Mouse (Mus musculus): Measurements from ENCODE around the gene Gpr25. TPM values are rescaled to one million over a fixed set of nuclear protein-coding genes. Genes with fewer than 3 reads are reported as not detected.

Gene Gpr25
- total and polyA plus RNA-seq, 2 experiments from 2014 or later = not detected

- no peaks in the 10 kb centered on the region for H3K4me1 ChIP-seq (ENCODE audit: control insufficient read depth, insufficient read depth)
- H3K36me3 ChIP-seq (replicated peaks; ENCODE audit: control insufficient read depth, insufficient read depth, low read length) = no peaks in the 10 kb centered on the region
- no peaks in the 10 kb centered on the region for H3K9me3 ChIP-seq (replicated peaks; ENCODE audit: control insufficient read depth, low read length)
- DNase-seq (ENCODE audit: low spot score) = no peak
- ATAC-seq (ENCODE audit: insufficient read depth, low read depth) = no peak
- TF ChIP-seq CTCF (IDR thresholded peaks at IDR 0.05; ENCODE audit: low read depth) (no peak), EP300 (IDR thresholded peaks at IDR 0.05; ENCODE audit: low read depth) (no peak)
- H3K27me3 ChIP-seq (ENCODE audit: control insufficient read depth, insufficient read depth, low read length) = 0 out of 2 replicates have a peak, but pooled peaks cover 10% of the 10 kb centered on the region
- no peak overlapping the region for H3K4me3 ChIP-seq (ENCODE audit: low read depth, low read length)
- no peak overlapping the region for H3K9ac ChIP-seq (replicated peaks; ENCODE audit: low read depth, low read length)
- H3K27ac ChIP-seq (ENCODE audit: low read depth) = no peak overlapping the region
- H3K4me2 ChIP-seq (ENCODE audit: low read depth, low read length) = no peak overlapping the region
- WGBS = 82% methylated on average over 10 of the region's 10 CpGs
Measured at GRCm38 (mm10) chr1:136222386-136222785, 38.3 kb downstream of the Gpr25 start.

- Histone ChIP-seq H3K4me2 (ENCODE audit: low read depth, low read length) (no peak overlapping the region), H3K27ac (ENCODE audit: low read depth) (no peak overlapping the region), H3K27me3 (ENCODE audit: control insufficient read depth, insufficient read depth, low read length) (0 out of 2 replicates have a peak, but pooled peaks cover 4% of the 10 kb centered on the region), H3K9ac (replicated peaks; ENCODE audit: low read depth, low read length) (no peak overlapping the region), H3K36me3 (replicated peaks; ENCODE audit: control insufficient read depth, insufficient read depth, low read length) (no peaks in the 10 kb centered on the region), H3K9me3 (replicated peaks; ENCODE audit: control insufficient read depth, low read length) (no peaks in the 10 kb centered on the region), H3K4me1 (ENCODE audit: control insufficient read depth, insufficient read depth) (no peaks in the 10 kb centered on the region), H3K4me3 (ENCODE audit: low read depth, low read length) (no peak overlapping the region)
- 53% methylated on average over 10 of the region's 10 CpGs for WGBS
- ATAC-seq (ENCODE audit: insufficient read depth, low read depth) (no peak), DNase-seq (ENCODE audit: low spot score) (no peak)
- no peak for TF ChIP-seq EP300 (IDR thresholded peaks at IDR 0.05; ENCODE audit: low read depth)
- no peak for TF ChIP-seq CTCF (IDR thresholded peaks at IDR 0.05; ENCODE audit: low read depth)
Measured at GRCm38 (mm10) chr1:136220037-136220871, 40.4 kb downstream of the Gpr25 start.

- no peak for ATAC-seq (ENCODE audit: insufficient read depth, low read depth)
- WGBS = 78% methylated on average over 15 of the region's 15 CpGs
- no peaks in the 10 kb centered on the region for H3K9me3 ChIP-seq (replicated peaks; ENCODE audit: control insufficient read depth, low read length)
- no peak overlapping the region for H3K27ac ChIP-seq (ENCODE audit: low read depth)
- DNase-seq (ENCODE audit: low spot score) = no peak
- no peaks in the 10 kb centered on the region for H3K4me1 ChIP-seq (ENCODE audit: control insufficient read depth, insufficient read depth)
- TF ChIP-seq CTCF (IDR thresholded peaks at IDR 0.05; ENCODE audit: low read depth) (no peak), EP300 (IDR thresholded peaks at IDR 0.05; ENCODE audit: low read depth) (no peak)
- no peak overlapping the region for H3K4me3 ChIP-seq (ENCODE audit: low read depth, low read length)
- H3K9ac ChIP-seq (replicated peaks; ENCODE audit: low read depth, low read length) = no peak overlapping the region
- H3K27me3 ChIP-seq (ENCODE audit: control insufficient read depth, insufficient read depth, low read length) = no peaks in the 10 kb centered on the region
- no peaks in the 10 kb centered on the region for H3K36me3 ChIP-seq (replicated peaks; ENCODE audit: control insufficient read depth, insufficient read depth, low read length)
- H3K4me2 ChIP-seq (ENCODE audit: low read depth, low read length) = no peak overlapping the region
Measured at GRCm38 (mm10) chr1:136214304-136214703, 46.4 kb downstream of the Gpr25 start.

- 34% methylated on average over 3 of the region's 3 CpGs for WGBS
- no peaks in the 10 kb centered on the region for H3K9me3 ChIP-seq (replicated peaks; ENCODE audit: control insufficient read depth, low read length)
- DNase-seq (ENCODE audit: low spot score) (peak; percentile 45), ATAC-seq (ENCODE audit: insufficient read depth, low read depth) (peak; percentile 72)
- no peak within 1 kb of the TSS for H3K4me3 ChIP-seq (ENCODE audit: low read depth, low read length)
- H3K27me3 ChIP-seq (ENCODE audit: control insufficient read depth, insufficient read depth, low read length) = no peaks in the 10 kb centered on the region
- no peaks in the 10 kb centered on the region for H3K36me3 ChIP-seq (replicated peaks; ENCODE audit: control insufficient read depth, insufficient read depth, low read length)
- TF ChIP-seq CTCF (IDR thresholded peaks at IDR 0.05; ENCODE audit: low read depth) (peak; percentile 64), EP300 (IDR thresholded peaks at IDR 0.05; ENCODE audit: low read depth) (no peak)
- no peak within 1 kb of the TSS for H3K27ac ChIP-seq (ENCODE audit: low read depth)
- H3K9ac ChIP-seq (replicated peaks; ENCODE audit: low read depth, low read length) = no peak within 1 kb of the TSS
- H3K4me1 ChIP-seq (ENCODE audit: control insufficient read depth, insufficient read depth) = no peaks in the 10 kb centered on the region
- H3K4me2 ChIP-seq (ENCODE audit: low read depth, low read length) = no peak within 1 kb of the TSS
Measured at GRCm38 (mm10) chr1:136212803-136213202, 47.9 kb downstream of the Gpr25 start, which contains the start of gene Mroh3. Mroh3 (minus strand) TSS chr1:136212828.

Other genes with a start within 250 kb of the Gpr25 start
- gene Ascl5, start 210.1 kb downstream of the Gpr25 start, total RNA-seq (2014; rRNA removed; ENCODE audit: low replicate concordance) = not detected in 2 replicates
- not detected in 2 replicates for gene Ascl5, start 210.1 kb downstream of the Gpr25 start, polyA plus RNA-seq (2015; fragmentation: Nextera tagmentation; extraction: Ambion mirVana)
- gene Cacna1s, start 208.1 kb downstream of the Gpr25 start, total RNA-seq (2014; rRNA removed; ENCODE audit: low replicate concordance) = 13.8 TPM in 1 of 2 replicates, not detected in the other
- gene Cacna1s, start 208.1 kb downstream of the Gpr25 start, polyA plus RNA-seq (2015; fragmentation: Nextera tagmentation; extraction: Ambion mirVana) = 0.49 and 0.80 TPM in 2 replicates
- 0.38 and 2.8 TPM in 2 replicates for gene Kif21b, start 129.5 kb downstream of the Gpr25 start, total RNA-seq (2014; rRNA removed; ENCODE audit: low replicate concordance)
- 0.18 and 0.26 TPM in 2 replicates for gene Kif21b, start 129.5 kb downstream of the Gpr25 start, polyA plus RNA-seq (2015; fragmentation: Nextera tagmentation; extraction: Ambion mirVana)
- gene Mroh3, start 48.0 kb downstream of the Gpr25 start, total RNA-seq (2014; rRNA removed; ENCODE audit: low replicate concordance) = not detected in 2 replicates
- not detected in 2 replicates for gene Mroh3, start 48.0 kb downstream of the Gpr25 start, polyA plus RNA-seq (2015; fragmentation: Nextera tagmentation; extraction: Ambion mirVana)
- gene Inava, start 26.6 kb downstream of the Gpr25 start, total RNA-seq (2014; rRNA removed; ENCODE audit: low replicate concordance) = 0.42 and 0.70 TPM in 2 replicates
- gene Inava, start 26.6 kb downstream of the Gpr25 start, polyA plus RNA-seq (2015; fragmentation: Nextera tagmentation; extraction: Ambion mirVana) = 0.21 TPM in 1 of 2 replicates, not detected in the other
- gene Camsap2, start 85.2 kb upstream of the Gpr25 start, total RNA-seq (2014; rRNA removed; ENCODE audit: low replicate concordance) = 16.4 and 17.4 TPM in 2 replicates
- gene Camsap2, start 85.2 kb upstream of the Gpr25 start, polyA plus RNA-seq (2015; fragmentation: Nextera tagmentation; extraction: Ambion mirVana) = 3.7 and 4.5 TPM in 2 replicates
- 7.4 and 8.3 TPM in 2 replicates for gene Ddx59, start 154.4 kb upstream of the Gpr25 start, total RNA-seq (2014; rRNA removed; ENCODE audit: low replicate concordance)
- gene Ddx59, start 154.4 kb upstream of the Gpr25 start, polyA plus RNA-seq (2015; fragmentation: Nextera tagmentation; extraction: Ambion mirVana) = 9.2 and 10.3 TPM in 2 replicates
- gene Kif14, start 205.5 kb upstream of the Gpr25 start, total RNA-seq (2014; rRNA removed; ENCODE audit: low replicate concordance) = 1.8 and 4.8 TPM in 2 replicates
- 0.79 and 0.86 TPM in 2 replicates for gene Kif14, start 205.5 kb upstream of the Gpr25 start, polyA plus RNA-seq (2015; fragmentation: Nextera tagmentation; extraction: Ambion mirVana)

Data from heart, postnatal 0 days (tissue).